11 mouse cellular contexts compared by ENCODE assay signal in the genomic region with DNA sequence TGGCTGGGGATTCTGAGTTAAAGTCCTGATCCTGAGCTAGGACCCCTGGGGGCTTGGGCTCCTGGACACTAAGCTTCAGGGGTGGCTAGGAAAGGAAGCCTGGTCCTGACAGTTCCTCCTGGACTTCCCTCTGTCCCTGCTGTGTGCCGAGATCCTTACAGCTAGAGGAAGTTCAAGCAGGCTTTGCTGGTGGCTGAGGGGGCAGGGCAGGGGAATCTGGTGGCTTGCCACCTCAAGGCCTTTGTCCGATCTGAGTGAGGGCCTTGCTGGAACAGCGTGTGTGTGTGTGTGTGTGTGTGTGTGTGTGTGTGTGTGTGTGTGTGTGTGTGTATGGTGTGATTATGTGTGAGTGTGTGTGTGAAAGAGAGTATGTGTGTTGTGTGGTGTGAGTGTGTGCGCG. TPM values are rescaled to one million over a fixed set of nuclear protein-coding genes. Genes with fewer than 3 reads are reported as not detected.
A peak's percentile ranks its signal among the peaks of the same experiment; 100 is the strongest.
DNase-seq lines count a peak whose midpoint lies in the region; ATAC-seq and TF ChIP-seq lines count a peak whose summit lies in the region.
"Had no signal": no experiment of that assay in that cellular context is flagged by ENCODE, and none has a peak within 500 bp of the region (broad histone marks: within the 10 kb centered on the region; RNA-seq: fewer than 3 reads in every experiment).

No protein-coding gene starts in this region.

- no peak for TF ChIP-seq CTCF in brain, embryonic 14.5 days (IDR thresholded peaks at IDR 0.05; ENCODE audit: borderline replicate concordance, extremely low read depth, insufficient read depth, insufficient read length)
- TF ChIP-seq CTCF in intestine, postnatal 0 days (IDR thresholded peaks at IDR 0.05; ENCODE audit: low read depth): no peak
- no peak for TF ChIP-seq CTCF in left cerebral cortex, adult 2 months (IDR thresholded peaks at IDR 0.05)

- H3K36me3 ChIP-seq in hindbrain, embryonic 13.5 days: no peaks in the 10 kb centered on the region
- H3K36me3 ChIP-seq in hindbrain, embryonic 16.5 days (ENCODE audit: control insufficient read depth, insufficient read depth, low read length): no peaks in the 10 kb centered on the region
- no peaks in the 10 kb centered on the region for H3K36me3 ChIP-seq in intestine, postnatal 0 days (ENCODE audit: control insufficient read depth, insufficient read depth)
- H3K36me3 ChIP-seq: G1E had no signal

- TF ChIP-seq POLR2A in brain, embryonic 14.5 days (IDR thresholded peaks at IDR 0.05; ENCODE audit: borderline replicate concordance, extremely low read depth, insufficient read depth, insufficient read length, poor library complexity, severe bottlenecking): no peak

- no peak overlapping the region for H3K9ac ChIP-seq in hindbrain, embryonic 13.5 days
- H3K9ac ChIP-seq in hindbrain, embryonic 16.5 days (ENCODE audit: low read depth, low read length): no peak overlapping the region; the same call in 1 of the 2 replicates
- no peak overlapping the region for H3K9ac ChIP-seq in intestine, postnatal 0 days (ENCODE audit: low read depth, low read length)

- ATAC-seq in hindbrain, embryonic 13.5 days (ENCODE audit: low FRiP score): no peak
- no peak for ATAC-seq in hindbrain, embryonic 16.5 days
- no peak for ATAC-seq in intestine, postnatal 0 days

- H3K9me3 ChIP-seq in hindbrain, embryonic 13.5 days: no peaks in the 10 kb centered on the region
- no peaks in the 10 kb centered on the region for H3K9me3 ChIP-seq in hindbrain, embryonic 16.5 days (ENCODE audit: control insufficient read depth, low read length)
- no peaks in the 10 kb centered on the region for H3K9me3 ChIP-seq in intestine, postnatal 0 days (ENCODE audit: control insufficient read depth)
- H3K9me3 ChIP-seq: G1E had no signal

- H3K4me3 ChIP-seq in hindbrain, embryonic 13.5 days: no peak overlapping the region
- no peak overlapping the region for H3K4me3 ChIP-seq in hindbrain, embryonic 16.5 days (ENCODE audit: low read length)
- H3K4me3 ChIP-seq in brown adipose tissue, adult 24 weeks (ENCODE audit: insufficient read depth, low read depth, low read length): no peak overlapping the region; the same call in 1 of the 2 replicates
- no peak overlapping the region for H3K4me3 ChIP-seq in intestine, postnatal 0 days (ENCODE audit: low read depth, low read length)
- H3K4me3 ChIP-seq in left cerebral cortex, adult 2 months: no peak overlapping the region

- H3K27me3 ChIP-seq in hindbrain, embryonic 13.5 days: peaks cover 69% of the 10 kb centered on the region
- peaks cover 11% of the 10 kb centered on the region for H3K27me3 ChIP-seq in hindbrain, embryonic 16.5 days (replicated peaks; ENCODE audit: control insufficient read depth, insufficient read depth, low read length)
- no peaks in the 10 kb centered on the region for H3K27me3 ChIP-seq in intestine, postnatal 0 days (replicated peaks; ENCODE audit: control insufficient read depth, insufficient read depth, low read length)

- intact Hi-C loops in left cerebral cortex, adult 2 months (cut with DNase I): no loop called here

- 57% methylated on average over 5 of the region's 5 CpGs for WGBS in hindbrain, embryonic 13.5 days
- 55% methylated on average over 5 of the region's 5 CpGs for WGBS in hindbrain, embryonic 16.5 days
- WGBS in intestine, postnatal 0 days: 63% methylated on average over 5 of the region's 5 CpGs

- peak overlapping the region; percentile 69 for H3K27ac ChIP-seq in hindbrain, embryonic 13.5 days
- H3K27ac ChIP-seq in hindbrain, embryonic 16.5 days (ENCODE audit: low read depth, low read length): no peak overlapping the region
- peak overlapping the region; percentile 95 for H3K27ac ChIP-seq in brown adipose tissue, adult 24 weeks (replicated peaks; ENCODE audit: low read depth, low read length)
- H3K27ac ChIP-seq in intestine, postnatal 0 days (ENCODE audit: low read depth, low read length): 0 out of 2 replicates have a peak overlapping the region, but pooled peaks have one; percentile 46
- no peak overlapping the region for H3K27ac ChIP-seq in left cerebral cortex, adult 2 months

- peaks cover 72% of the 10 kb centered on the region for H3K4me1 ChIP-seq in hindbrain, embryonic 13.5 days (replicated peaks)
- peaks cover 28% of the 10 kb centered on the region for H3K4me1 ChIP-seq in hindbrain, embryonic 16.5 days (ENCODE audit: control insufficient read depth, insufficient read depth, low read depth, low read length)
- peaks cover 22% of the 10 kb centered on the region for H3K4me1 ChIP-seq in brown adipose tissue, adult 24 weeks (ENCODE audit: control insufficient read depth, insufficient read depth, insufficient read length, low read length)
- no peaks in the 10 kb centered on the region; the same call in 1 of the 2 replicates for H3K4me1 ChIP-seq in intestine, postnatal 0 days (replicated peaks; ENCODE audit: control insufficient read depth, insufficient read depth, low read length)

- H3K4me2 ChIP-seq in hindbrain, embryonic 13.5 days: no peak overlapping the region
- H3K4me2 ChIP-seq in hindbrain, embryonic 16.5 days (ENCODE audit: low read length): no peak overlapping the region
- no peak overlapping the region for H3K4me2 ChIP-seq in intestine, postnatal 0 days (replicated peaks; ENCODE audit: low read depth)

- DNase-seq in brain, embryonic 14.5 days (ENCODE audit: low read depth): peak; percentile 34
- DNase-seq in testis, postnatal 14 days (ENCODE audit: low spot score): no peak
- DNase-seq in cerebellum, adult 8-10 months: no peak
- no peak for DNase-seq in left cerebral cortex, adult 2 months (ENCODE audit: extremely low spot score in 1 of 2, low spot score in 2 of 2)

RNA-seq across cellular contexts. Expression of a gene that starts 8.5 kb away (rescaled TPM):
- 3.8 and 4.4 TPM in 2 replicates for polyA plus RNA-seq in hindbrain, embryonic 13.5 days (2015; fragmentation: Nextera tagmentation; extraction: Ambion mirVana)
- polyA plus RNA-seq in hindbrain, embryonic 16.5 days (2015; fragmentation: Nextera tagmentation; extraction: Ambion mirVana): 2.5 and 3.8 TPM in 2 replicates
- 35.8 and 47.3 TPM in 2 replicates for polyA plus RNA-seq in brain, embryonic 14.5 days (2012; rRNA removed)
- polyA plus RNA-seq in brown adipose tissue, adult 24 weeks (2012; ENCODE audit: insufficient read depth, insufficient read length, missing spikeins): 1.9 and 3.2 TPM in 2 replicates
- 0.89 and 1.1 TPM in 2 replicates for polyA plus RNA-seq in intestine, postnatal 0 days (2015; fragmentation: Nextera tagmentation; extraction: Ambion mirVana)
- 1 to 10 TPM; 4.9 to 5.2 TPM for total RNA-seq in left cerebral cortex, adult 2 months (2021)
- total RNA-seq: common myeloid progenitor, adult 5-6 weeks; G1E; megakaryocyte, adult 5-6 weeks had no signal
- polyA plus RNA-seq: G1E had no signal

RNA-seq across cellular contexts. Expression of a gene that starts 48.0 kb away (rescaled TPM):
- polyA plus RNA-seq in hindbrain, embryonic 13.5 days (2015; fragmentation: Nextera tagmentation; extraction: Ambion mirVana): 0.27 and 1.1 TPM in 2 replicates
- polyA plus RNA-seq in hindbrain, embryonic 16.5 days (2015; fragmentation: Nextera tagmentation; extraction: Ambion mirVana): 2.2 and 2.6 TPM in 2 replicates
- polyA plus RNA-seq in brain, embryonic 14.5 days (2012; rRNA removed): 0.36 and 0.97 TPM in 2 replicates
- polyA plus RNA-seq in brown adipose tissue, adult 24 weeks (2012; ENCODE audit: insufficient read depth, insufficient read length, missing spikeins): 60.4 and 84.2 TPM in 2 replicates
- 14.3 and 14.4 TPM in 2 replicates for polyA plus RNA-seq in intestine, postnatal 0 days (2015; fragmentation: Nextera tagmentation; extraction: Ambion mirVana)
- 1 to 10 TPM; 4.7 to 4.9 TPM for total RNA-seq in left cerebral cortex, adult 2 months (2021)
- total RNA-seq: common myeloid progenitor, adult 5-6 weeks; megakaryocyte, adult 5-6 weeks had no signal
- polyA plus RNA-seq: G1E had no signal

Comparison
In these comparisons a context has a peak if more than half of its experiments do, and no peak if none do; other contexts are left out.
1. H3K27ac ChIP-seq: peak in hindbrain, embryonic 13.5 days (single experiment), brown adipose tissue, adult 24 weeks (single experiment) and intestine, postnatal 0 days (single experiment); none in hindbrain, embryonic 16.5 days (single experiment) and left cerebral cortex, adult 2 months (single experiment).